Mouse (Mus musculus) midbrain, embryonic 15.5 days (tissue): ENCODE data around the gene Vapa. TPM values are rescaled to one million over a fixed set of nuclear protein-coding genes. Genes with fewer than 3 reads are reported as not detected.

Experiments
- ATAC-seq: fragments of 200-750 bp; cut with Nextera tagmentation; replicated peaks from 2 replicates; pipeline ENCODE4 v1.8.0; 2017; ENCODE audit warnings: moderate TSS enrichment
- H3K27ac ChIP-seq: fragments of 300-500 bp; sonication (generic); 2 replicates; pipeline ENCODE4 v1.5.1; 2015; ENCODE audit warnings: mild to moderate bottlenecking, inconsistent platforms
- H3K27me3 ChIP-seq: fragments of 300-500 bp; sonication (generic); replicated peaks from 2 replicates; pipeline ENCODE4 v1.6.1; 2015; ENCODE audit warnings: inconsistent platforms
- H3K36me3 ChIP-seq: fragments of 300-500 bp; sonication (generic); replicated peaks from 2 replicates; pipeline ENCODE4 v1.6.1; 2015; ENCODE audit warnings: inconsistent platforms
- H3K4me1 ChIP-seq: fragments of 300-500 bp; sonication (generic); 2 replicates; pipeline ENCODE4 v1.6.1; 2015; ENCODE audit warnings: inconsistent platforms
- H3K4me2 ChIP-seq: fragments of 300-500 bp; sonication (generic); 2 replicates; pipeline ENCODE4 v1.6.1; 2015; ENCODE audit warnings: inconsistent platforms, mild to moderate bottlenecking, moderate library complexity
- H3K4me3 ChIP-seq: fragments of 300-500 bp; sonication (generic); 2 replicates; pipeline ENCODE4 v1.5.1; 2015; ENCODE audit warnings: mild to moderate bottlenecking, inconsistent platforms
- H3K9ac ChIP-seq: fragments of 300-500 bp; sonication (generic); 2 replicates; pipeline ENCODE4 v1.6.1; 2015; ENCODE audit warnings: mild to moderate bottlenecking, inconsistent platforms
- H3K9me3 ChIP-seq: fragments of 300-500 bp; sonication (generic); 2 replicates; pipeline ENCODE4 v1.6.1; 2016; ENCODE audit warnings: inconsistent platforms
- WGBS: fragments of 180-500 bp; shearing (Covaris S2); methylation state at CpG from one replicate; pipeline ENCODE4 v1.1.7; 2015; ENCODE audit warnings: mixed read lengths; 5-methylcytosine and 5-hydroxymethylcytosine counted together
- polyA plus RNA-seq: library from polyadenylated mRNA; unstranded; fragments of >200 nt; fragmentation: Nextera tagmentation; extraction: Ambion mirVana; gene quantifications from 2 replicates; pipeline ENCODE4 v1.2.1, GENCODE M21; 2015

Vapa gene
- polyA plus RNA-seq, 1 experiment from 2014 or later: 259 TPM

DNA sequence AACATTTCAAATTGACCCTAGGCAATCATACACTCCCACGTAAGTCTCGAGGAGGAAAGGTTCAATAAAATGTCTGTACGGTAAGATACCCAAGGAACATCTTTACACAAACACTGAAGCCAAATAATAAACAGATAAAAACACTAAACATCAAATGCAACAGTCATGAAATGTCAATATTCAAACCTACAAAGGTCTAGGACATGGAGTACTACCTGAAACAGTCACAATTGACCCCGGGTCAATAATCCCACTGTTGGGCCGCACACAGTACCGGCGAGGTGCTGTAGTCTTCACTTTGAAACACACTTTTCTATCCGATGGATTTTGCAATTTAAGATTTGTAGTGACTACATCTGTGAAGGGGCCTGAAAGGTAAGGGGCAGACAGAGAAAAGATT, 18.7 kb downstream of the Vapa start:
- Histone ChIP-seq H3K9me3 (no peaks in the 10 kb centered on the region), H3K4me3 (no peak overlapping the region), H3K36me3 (no peaks in the 10 kb centered on the region; the same call in 1 of the 2 replicates), H3K4me2 (no peak overlapping the region), H3K27ac (no peak overlapping the region), H3K27me3 (no peaks in the 10 kb centered on the region), H3K4me1 (peaks cover 6% of the 10 kb centered on the region; the same call in 1 of the 2 replicates), H3K9ac (no peak overlapping the region)
- no peak for ATAC-seq
- 89% methylated on average over 8 of the region's 8 CpGs for WGBS

DNA sequence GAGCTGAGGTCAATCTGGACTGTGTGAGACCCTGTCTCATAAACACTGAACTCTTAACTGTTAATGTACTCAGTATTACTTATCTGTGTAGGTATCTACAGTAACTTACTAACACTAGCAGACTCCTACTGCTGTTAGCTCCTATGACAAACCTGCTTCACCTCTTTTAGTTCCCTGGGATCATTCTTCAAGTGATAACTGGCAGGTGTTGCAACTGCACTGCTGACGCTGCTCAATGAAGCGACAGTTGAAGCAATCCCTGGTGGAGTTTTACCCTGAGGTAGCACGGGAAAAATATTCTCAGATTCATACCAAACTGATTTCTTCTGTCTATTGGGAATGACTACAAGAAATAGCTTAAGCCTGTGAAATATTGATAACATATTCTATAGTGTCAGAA, 26.5 kb downstream of the Vapa start:
- no peak overlapping the region for H3K4me3 ChIP-seq
- H3K27ac ChIP-seq: no peak overlapping the region
- no peaks in the 10 kb centered on the region for H3K9me3 ChIP-seq
- 88% methylated on average over 3 of the region's 3 CpGs for WGBS
- no peaks in the 10 kb centered on the region for H3K4me1 ChIP-seq
- no peaks in the 10 kb centered on the region for H3K27me3 ChIP-seq
- H3K36me3 ChIP-seq: no peaks in the 10 kb centered on the region; the same call in 1 of the 2 replicates
- H3K4me2 ChIP-seq: no peak overlapping the region
- ATAC-seq: no peak
- no peak overlapping the region for H3K9ac ChIP-seq

DNA sequence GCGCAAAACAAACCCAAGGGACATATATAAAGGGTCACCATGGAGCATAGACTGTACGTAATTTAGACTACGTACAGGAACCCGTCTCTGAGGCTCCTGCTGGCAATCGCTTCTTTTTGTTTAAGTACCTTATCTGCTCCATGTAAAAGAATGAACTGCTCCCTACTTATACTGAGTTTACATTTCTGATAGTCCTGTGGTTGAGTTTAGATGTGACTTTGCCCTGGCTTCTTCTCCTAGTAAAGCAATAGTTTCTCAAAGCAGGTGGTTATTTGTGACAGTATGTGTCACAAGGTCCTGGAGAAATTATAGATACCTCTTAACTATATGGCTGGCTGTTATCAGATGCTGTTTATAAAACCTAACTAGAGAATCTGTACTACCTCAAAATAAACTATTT, 31.9 kb downstream of the Vapa start:
- Histone ChIP-seq H3K9ac (no peak overlapping the region), H3K4me2 (no peak overlapping the region), H3K4me1 (no peaks in the 10 kb centered on the region), H3K36me3 (peaks cover 12% of the 10 kb centered on the region), H3K4me3 (no peak overlapping the region), H3K27me3 (no peaks in the 10 kb centered on the region), H3K27ac (no peak overlapping the region), H3K9me3 (no peaks in the 10 kb centered on the region)
- whole genome bisulfite sequencing: 90% methylated on average over 5 of the region's 5 CpGs
- no peak for ATAC-seq

DNA sequence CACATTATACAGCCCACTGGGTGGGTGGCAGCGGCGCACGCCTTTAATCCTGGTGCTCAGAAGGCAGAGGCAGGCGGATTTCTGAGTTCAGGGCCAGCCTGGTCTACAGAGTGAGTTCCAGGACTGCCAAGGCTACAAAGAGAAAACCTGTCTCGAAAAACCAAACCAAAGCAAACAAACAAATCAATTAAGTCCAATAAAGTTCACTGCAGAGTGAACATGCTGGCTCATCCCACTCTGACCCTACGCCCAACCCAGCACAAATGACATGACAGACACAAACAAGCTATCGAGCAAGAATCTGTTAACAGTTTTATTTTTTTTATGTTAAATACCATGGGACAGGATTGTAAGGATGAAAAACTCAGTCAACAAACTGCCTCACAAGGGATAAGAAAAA, 33.6 kb downstream of the Vapa start:
- 95% methylated on average over 7 of the region's 7 CpGs for WGBS
- no peaks in the 10 kb centered on the region for H3K27me3 ChIP-seq

DNA sequence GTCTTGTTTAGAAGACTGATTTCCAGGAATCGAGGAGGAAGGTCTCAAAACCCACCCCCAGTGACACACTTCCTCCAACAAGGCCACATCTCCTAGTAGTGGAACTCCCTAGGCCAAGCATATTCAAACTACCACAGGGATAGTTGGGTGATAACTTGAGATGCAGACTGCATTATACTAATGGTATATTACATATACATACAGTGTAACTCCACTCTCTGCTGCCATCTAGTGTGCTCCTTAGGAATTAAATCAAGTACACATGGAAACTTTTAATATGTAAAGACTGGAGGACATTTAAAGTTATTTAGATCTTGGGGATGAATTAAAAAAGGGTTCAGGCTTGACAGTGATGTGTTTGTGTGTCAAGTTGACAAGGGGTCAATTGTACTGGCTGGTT, 38.0 kb downstream of the Vapa start:
- H3K4me3 ChIP-seq: no peak overlapping the region
- ATAC-seq: peak; percentile 49; the same call in 1 of the 2 replicates

More for the DNA sequence above, 33.6 kb downstream of the Vapa start:
- no peaks in the 10 kb centered on the region for H3K4me1 ChIP-seq
- H3K27ac ChIP-seq: no peak overlapping the region
- H3K4me2 ChIP-seq: no peak overlapping the region
- peaks cover 12% of the 10 kb centered on the region for H3K36me3 ChIP-seq
- H3K4me3 ChIP-seq: no peak overlapping the region
- ATAC-seq: no peak
- H3K9ac ChIP-seq: no peak overlapping the region
- no peaks in the 10 kb centered on the region for H3K9me3 ChIP-seq

DNA sequence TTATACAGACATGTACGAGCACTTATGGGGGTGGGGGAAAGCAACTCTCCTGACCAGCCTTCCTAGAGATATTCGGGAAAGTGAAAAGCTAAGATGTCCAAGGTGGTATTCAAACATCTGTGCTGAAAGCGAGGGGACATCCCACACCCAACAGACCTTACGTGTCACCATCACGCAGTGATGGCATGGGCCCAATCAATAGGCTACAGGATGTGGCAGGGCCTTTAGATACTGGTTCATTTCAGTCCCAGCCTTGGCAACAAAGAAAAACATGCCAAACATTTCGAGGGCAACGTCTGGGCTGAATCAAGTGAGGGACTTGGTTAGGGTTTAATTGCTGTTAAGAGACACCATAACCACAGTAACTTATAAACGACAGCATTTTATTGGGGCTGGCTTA, 38.5 kb downstream of the Vapa start:
- peaks cover 5% of the 10 kb centered on the region; the same call in 1 of the 2 replicates for H3K36me3 ChIP-seq
- H3K9me3 ChIP-seq: no peaks in the 10 kb centered on the region
- no peak overlapping the region for H3K27ac ChIP-seq
- no peak overlapping the region for H3K4me2 ChIP-seq
- H3K4me3 ChIP-seq: no peak overlapping the region
- no peaks in the 10 kb centered on the region for H3K27me3 ChIP-seq
- 90% methylated on average over 8 of the region's 8 CpGs for WGBS
- H3K4me1 ChIP-seq: no peaks in the 10 kb centered on the region
- ATAC-seq: 0 out of 2 replicates have a peak, but pooled peaks have one; percentile 25
- no peak overlapping the region for H3K9ac ChIP-seq

More for the DNA sequence above, 38.0 kb downstream of the Vapa start:
- Histone ChIP-seq H3K27ac (no peak overlapping the region), H3K4me2 (no peak overlapping the region), H3K4me1 (no peaks in the 10 kb centered on the region), H3K9me3 (no peaks in the 10 kb centered on the region), H3K36me3 (peaks cover 8% of the 10 kb centered on the region; the same call in 1 of the 2 replicates), H3K9ac (no peak overlapping the region), H3K27me3 (no peaks in the 10 kb centered on the region)
- WGBS: 83% methylated on average over 1 of the region's 1 CpGs

DNA sequence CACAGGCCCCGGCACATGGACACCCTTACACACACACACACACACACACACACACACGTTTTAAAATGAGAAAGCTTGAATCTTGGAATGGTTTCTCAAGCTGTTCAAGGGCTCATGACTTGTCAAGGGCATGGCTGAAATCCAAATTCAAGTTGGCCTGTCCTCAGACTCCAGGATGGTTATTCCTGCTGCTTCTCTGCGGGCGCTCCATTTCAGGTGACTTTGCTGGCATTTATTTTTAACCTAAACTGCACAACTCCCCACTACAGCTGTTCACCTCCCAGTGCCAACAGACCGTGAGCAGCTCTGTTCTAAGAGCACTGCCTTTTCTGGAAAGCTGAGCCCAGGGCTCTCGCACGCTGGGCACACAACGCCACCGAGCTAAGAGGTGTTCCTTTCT, 41.5 kb downstream of the Vapa start:
- Histone ChIP-seq H3K4me3 (no peak overlapping the region), H3K36me3 (no peaks in the 10 kb centered on the region), H3K9ac (no peak overlapping the region), H3K9me3 (no peaks in the 10 kb centered on the region), H3K4me1 (no peaks in the 10 kb centered on the region), H3K4me2 (no peak overlapping the region), H3K27me3 (no peaks in the 10 kb centered on the region), H3K27ac (no peak overlapping the region)
- ATAC-seq: no peak
- WGBS: 91% methylated on average over 9 of the region's 9 CpGs

DNA sequence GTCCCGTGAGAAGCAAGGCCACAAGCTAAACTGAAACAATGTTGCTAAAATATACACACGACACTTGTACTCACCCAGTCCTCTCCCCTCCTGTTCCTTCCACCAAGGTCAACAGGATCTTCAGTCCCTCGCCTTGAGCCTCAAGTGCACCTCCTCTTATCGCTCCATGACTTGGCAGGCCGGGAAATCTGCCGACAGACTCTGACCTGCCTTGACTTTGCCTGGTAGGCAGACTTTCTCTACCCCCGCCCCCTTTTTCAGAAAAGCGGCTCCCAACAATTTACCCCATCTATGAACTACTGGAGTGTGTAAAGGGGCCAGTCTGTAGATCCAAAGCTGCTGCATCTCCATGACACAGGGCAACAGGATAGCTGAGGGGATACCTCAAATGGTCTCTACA, 41.9 kb downstream of the Vapa start:
- Histone ChIP-seq H3K4me2 (no peak overlapping the region), H3K4me1 (no peaks in the 10 kb centered on the region), H3K9me3 (no peaks in the 10 kb centered on the region), H3K27me3 (no peaks in the 10 kb centered on the region), H3K4me3 (no peak overlapping the region), H3K9ac (no peak overlapping the region), H3K36me3 (no peaks in the 10 kb centered on the region), H3K27ac (no peak overlapping the region)
- ATAC-seq: no peak
- 91% methylated on average over 8 of the region's 8 CpGs for WGBS

DNA sequence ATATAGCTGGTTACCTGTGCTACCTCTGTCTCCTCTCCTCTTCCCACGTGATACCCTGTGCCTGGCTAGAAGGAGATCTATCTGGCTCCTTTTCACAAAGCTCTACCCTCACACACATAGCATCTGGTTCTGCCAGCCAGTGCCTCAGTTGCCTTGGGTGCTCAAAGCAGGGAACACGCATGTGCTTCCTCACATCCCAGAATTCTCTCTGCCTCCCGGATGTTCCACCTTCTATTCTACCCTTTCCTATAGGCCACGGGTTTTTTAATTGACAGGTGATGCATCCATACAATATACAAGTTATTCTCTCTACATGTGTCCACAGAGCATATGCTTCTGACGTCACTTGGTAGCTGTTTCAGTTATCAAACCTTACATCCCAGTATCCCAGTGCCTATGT, 49.2 kb downstream of the Vapa start:
- ATAC-seq: no peak
- Histone ChIP-seq H3K9ac (no peak overlapping the region), H3K27me3 (no peaks in the 10 kb centered on the region), H3K4me1 (no peaks in the 10 kb centered on the region), H3K4me2 (no peak overlapping the region), H3K27ac (no peak overlapping the region), H3K36me3 (no peaks in the 10 kb centered on the region), H3K4me3 (no peak overlapping the region), H3K9me3 (no peaks in the 10 kb centered on the region)
- 73% methylated on average over 5 of the region's 5 CpGs for WGBS

DNA sequence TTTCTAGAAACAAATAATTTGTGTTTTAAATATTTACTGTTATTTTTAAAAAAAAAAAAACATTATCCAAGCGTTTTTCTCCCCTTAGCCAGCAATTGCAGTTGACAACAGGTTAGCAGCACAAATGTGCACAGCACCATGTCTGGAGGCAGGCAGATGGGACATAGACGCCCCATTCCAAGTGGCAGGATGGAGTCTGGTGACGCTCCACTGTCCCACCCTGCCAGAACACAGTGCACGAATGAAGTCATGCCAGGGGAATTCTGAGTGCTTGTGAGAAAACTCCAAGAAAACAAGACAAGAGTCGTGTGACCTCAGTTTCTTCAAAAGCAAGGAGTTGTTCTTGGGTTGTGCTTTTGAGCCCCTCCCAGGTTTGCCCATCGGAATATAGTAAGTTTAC, 50.0 kb downstream of the Vapa start:
- ATAC-seq: no peak
- Histone ChIP-seq H3K4me2 (no peak overlapping the region), H3K4me1 (no peaks in the 10 kb centered on the region), H3K27ac (no peak overlapping the region), H3K27me3 (no peaks in the 10 kb centered on the region), H3K9ac (no peak overlapping the region), H3K36me3 (no peaks in the 10 kb centered on the region), H3K4me3 (no peak overlapping the region), H3K9me3 (no peaks in the 10 kb centered on the region)
- WGBS: 63% methylated on average over 6 of the region's 6 CpGs

DNA sequence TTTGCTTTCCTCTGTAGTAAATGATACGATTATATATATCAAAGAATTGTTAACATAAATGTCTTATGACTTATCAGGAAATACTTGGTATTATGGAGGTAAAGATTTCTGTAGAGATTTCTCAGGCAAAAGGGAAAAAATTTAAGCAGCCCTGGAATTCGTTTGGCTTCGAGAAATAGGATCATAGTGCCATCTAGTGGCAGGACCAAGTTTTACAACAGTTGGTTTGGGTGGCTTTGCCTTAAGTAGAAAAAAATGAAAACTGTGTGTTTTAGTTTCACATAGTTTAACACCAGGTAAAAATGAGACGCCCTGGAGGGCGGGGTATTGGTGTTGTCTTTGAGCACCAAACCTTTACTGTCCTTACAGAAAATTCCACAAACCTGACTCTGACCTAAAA, 50.6 kb downstream of the Vapa start:
- Histone ChIP-seq H3K9me3 (no peaks in the 10 kb centered on the region), H3K9ac (no peak overlapping the region), H3K4me2 (no peak overlapping the region), H3K27me3 (no peaks in the 10 kb centered on the region), H3K4me3 (no peak overlapping the region), H3K4me1 (no peaks in the 10 kb centered on the region), H3K36me3 (no peaks in the 10 kb centered on the region), H3K27ac (no peak overlapping the region)
- WGBS: 6% methylated on average over 5 of the region's 5 CpGs
- 0 out of 2 replicates have a peak, but pooled peaks have one; percentile 34 for ATAC-seq

DNA sequence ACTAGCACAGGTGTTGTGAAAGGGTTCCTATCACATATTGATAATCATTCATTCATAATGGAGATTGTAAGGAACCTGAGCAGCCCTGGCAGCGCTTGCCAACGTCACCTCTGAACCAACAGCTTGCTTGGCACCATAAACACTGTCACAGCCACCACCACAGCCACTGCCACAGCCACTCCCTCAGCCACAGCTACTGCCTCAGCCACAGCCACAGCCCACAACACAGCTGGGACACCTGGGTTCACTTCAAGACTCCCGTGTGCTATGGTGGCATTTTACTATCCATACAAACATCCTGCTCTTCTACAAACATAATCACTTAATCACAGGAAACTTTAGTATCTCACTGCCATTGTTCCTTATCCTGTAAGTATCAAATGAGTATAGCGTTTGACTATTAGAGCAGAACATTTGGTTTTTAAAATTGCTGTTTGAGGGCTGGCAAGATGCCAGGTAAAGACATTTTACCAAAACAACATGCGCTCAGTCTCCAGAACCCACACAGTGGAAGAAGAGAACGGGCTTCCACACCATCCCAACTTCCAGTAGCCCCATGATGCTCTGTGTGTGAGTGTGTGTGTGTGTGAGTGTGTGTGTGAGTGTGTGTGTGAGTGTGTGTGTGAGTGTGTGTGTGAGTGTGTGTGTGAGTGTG, 51.9 kb downstream of the Vapa start:
- WGBS: 80% methylated on average over 6 of the region's 6 CpGs
- H3K36me3 ChIP-seq: no peaks in the 10 kb centered on the region

DNA sequence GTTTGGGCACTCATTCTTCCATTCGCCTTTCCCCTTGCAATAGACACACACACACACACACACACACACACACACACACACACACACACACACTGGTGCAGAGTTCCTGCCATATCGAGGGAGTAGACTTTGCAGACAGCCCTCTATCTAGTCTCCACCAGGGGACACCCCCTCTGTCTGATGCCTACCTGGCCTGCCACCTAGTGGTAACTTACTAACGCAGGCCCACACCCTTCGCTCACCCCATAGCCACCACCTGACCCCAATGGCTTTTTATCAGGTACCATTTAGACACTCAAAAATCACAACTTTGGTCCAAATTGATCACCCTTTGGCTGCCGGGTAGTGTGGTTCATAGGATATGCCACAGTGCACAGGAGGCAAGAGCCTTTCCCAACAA, 54.1 kb downstream of the Vapa start:
- 45% methylated on average over 5 of the region's 5 CpGs for WGBS
- 0 out of 2 replicates have a peak, but pooled peaks have one; percentile 53 for ATAC-seq
- H3K4me3 ChIP-seq: no peak overlapping the region

More for the DNA sequence above, 51.9 kb downstream of the Vapa start:
- Histone ChIP-seq H3K27me3 (no peaks in the 10 kb centered on the region), H3K4me3 (no peak overlapping the region), H3K27ac (no peak overlapping the region), H3K9me3 (no peaks in the 10 kb centered on the region), H3K4me1 (no peaks in the 10 kb centered on the region), H3K4me2 (no peak overlapping the region), H3K9ac (no peak overlapping the region)
- no peak for ATAC-seq

More for the DNA sequence above, 54.1 kb downstream of the Vapa start:
- H3K4me1 ChIP-seq: no peaks in the 10 kb centered on the region
- no peaks in the 10 kb centered on the region for H3K27me3 ChIP-seq
- H3K9me3 ChIP-seq: no peaks in the 10 kb centered on the region
- H3K27ac ChIP-seq: no peak overlapping the region
- H3K9ac ChIP-seq: no peak overlapping the region
- no peak overlapping the region for H3K4me2 ChIP-seq
- no peaks in the 10 kb centered on the region for H3K36me3 ChIP-seq
